Mouse (Mus musculus): ENCODE data around the gene Gm11214.

Gm11214 gene

DNA sequence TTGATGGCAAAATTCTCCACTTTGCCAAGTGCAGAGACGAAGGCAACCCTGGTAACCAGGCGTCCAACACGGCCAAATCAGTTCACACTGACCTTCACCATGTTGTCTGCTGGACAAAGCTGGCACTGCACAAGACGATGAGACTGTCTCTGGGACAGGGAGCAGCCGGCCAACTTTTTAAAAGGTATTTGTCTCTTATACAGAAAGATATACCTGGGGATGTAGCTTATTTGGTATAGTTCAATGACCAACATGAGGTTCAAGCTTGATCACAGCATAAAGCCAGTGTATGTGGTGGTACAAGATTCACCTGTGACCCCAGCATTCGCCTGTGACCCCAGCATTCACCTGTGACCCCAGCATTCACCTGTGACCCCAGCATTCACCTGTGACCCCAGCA lies at the start of gene Gm11214:
Gm11214 (minus strand) TSS at position 101 of the 400 bp plus-strand sequence.
- TF ChIP-seq POU5F1 (IDR thresholded peaks at IDR 0.05; ENCODE audit: borderline replicate concordance, low read length), result no peak
- no peak for TF ChIP-seq CTCF (conservative IDR thresholded peaks at IDR 0.05; ENCODE audit: low read length)
- TF ChIP-seq NANOG (IDR thresholded peaks at IDR 0.05; ENCODE audit: borderline replicate concordance, low read length), result no peak
- H3K4me1 ChIP-seq (replicated peaks; ENCODE audit: low read depth, low read length), result no peaks in the 10 kb centered on the region
- H3K4me3 ChIP-seq (replicated peaks; ENCODE audit: low read length), result no peak within 1 kb of the TSS
- 0 out of 2 replicates have a peak, but pooled peaks cover 3% of the 10 kb centered on the region for H3K27me3 ChIP-seq (ENCODE audit: insufficient read depth, low read length)
- H3K9me3 ChIP-seq (ENCODE audit: low read length), result peaks cover 2% of the 10 kb centered on the region; the same call in 1 of the 2 replicates
- no peaks in the 10 kb centered on the region for H3K36me3 ChIP-seq (ENCODE audit: insufficient read depth, low read length)

DNA sequence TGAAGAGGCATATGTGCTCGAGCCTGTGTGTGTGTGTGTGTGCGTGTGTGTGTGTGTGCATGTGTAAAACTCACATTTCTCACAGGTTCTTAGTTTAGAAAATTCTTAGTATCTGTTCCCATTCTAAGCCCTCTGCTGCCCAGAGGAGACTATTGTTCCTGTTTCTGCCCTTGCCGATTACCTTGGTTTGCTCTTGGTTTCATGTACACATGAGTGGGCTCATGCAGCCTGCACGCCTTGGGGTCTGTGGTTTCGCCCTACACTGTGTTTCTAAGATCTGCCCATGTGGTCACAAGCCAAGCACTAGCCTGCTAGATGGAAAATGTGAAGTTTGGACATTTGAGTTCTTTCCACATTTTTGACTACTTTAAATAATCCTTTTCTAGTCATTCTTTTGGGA lies 48.7 kb upstream of the Gm11214 start:
- Histone ChIP-seq H3K4me3 (replicated peaks; ENCODE audit: low read length) (no peak overlapping the region), H3K36me3 (ENCODE audit: insufficient read depth, low read length) (no peaks in the 10 kb centered on the region), H3K27me3 (ENCODE audit: insufficient read depth, low read length) (no peaks in the 10 kb centered on the region), H3K4me1 (replicated peaks; ENCODE audit: low read depth, low read length) (no peaks in the 10 kb centered on the region), H3K9me3 (ENCODE audit: low read length) (no peaks in the 10 kb centered on the region)
- no peak for TF ChIP-seq NANOG (IDR thresholded peaks at IDR 0.05; ENCODE audit: borderline replicate concordance, low read length)
- TF ChIP-seq POU5F1 (IDR thresholded peaks at IDR 0.05; ENCODE audit: borderline replicate concordance, low read length), result no peak
- TF ChIP-seq CTCF (conservative IDR thresholded peaks at IDR 0.05; ENCODE audit: low read length), result no peak

DNA sequence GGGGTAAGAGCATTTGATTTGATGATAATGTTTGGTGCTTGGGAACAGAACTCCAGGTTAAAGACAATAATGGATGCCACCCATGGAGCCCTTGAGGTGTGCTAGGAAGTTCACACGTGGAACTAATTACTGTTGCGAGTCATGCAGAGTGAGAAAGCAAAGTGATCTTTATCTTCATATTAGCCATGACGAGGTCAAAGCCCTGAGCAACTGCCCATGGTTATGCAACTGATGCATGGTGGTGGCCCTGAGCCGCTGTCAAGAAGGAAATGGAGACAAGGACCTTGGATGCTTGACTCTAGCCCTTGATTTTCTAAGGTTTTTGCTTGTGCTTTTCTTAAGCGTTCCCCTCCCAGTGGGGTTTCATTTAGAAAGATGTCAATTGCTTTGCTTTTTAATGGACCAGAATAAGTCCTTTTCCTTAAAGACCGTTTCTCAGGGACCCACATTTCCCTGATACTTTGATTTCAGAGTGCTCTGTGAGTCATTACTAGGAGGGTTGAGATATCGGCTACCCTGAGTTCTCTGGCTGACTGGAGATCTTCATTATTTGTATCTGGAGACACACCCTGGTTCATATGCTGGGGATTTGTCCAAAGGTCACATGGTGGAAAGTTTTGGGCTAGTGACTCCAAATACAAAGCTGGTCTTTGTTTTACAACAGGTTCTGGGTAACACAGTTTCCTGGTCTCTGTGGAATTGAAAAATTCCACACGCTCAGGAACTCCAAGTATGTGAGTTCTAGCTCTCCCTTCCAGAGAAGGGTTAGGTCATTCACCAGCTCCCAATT lies 47.4 kb upstream of the Gm11214 start:
- H3K9me3 ChIP-seq (ENCODE audit: low read length), result no peaks in the 10 kb centered on the region
- TF ChIP-seq CTCF (conservative IDR thresholded peaks at IDR 0.05; ENCODE audit: low read length), result no peak
- no peak for TF ChIP-seq NANOG (IDR thresholded peaks at IDR 0.05; ENCODE audit: borderline replicate concordance, low read length)
- no peak for TF ChIP-seq POU5F1 (IDR thresholded peaks at IDR 0.05; ENCODE audit: borderline replicate concordance, low read length)
- H3K27me3 ChIP-seq (ENCODE audit: insufficient read depth, low read length), result no peaks in the 10 kb centered on the region
- H3K4me3 ChIP-seq (replicated peaks; ENCODE audit: low read length), result no peak overlapping the region
- no peaks in the 10 kb centered on the region for H3K4me1 ChIP-seq (replicated peaks; ENCODE audit: low read depth, low read length)
- H3K36me3 ChIP-seq (ENCODE audit: insufficient read depth, low read length), result no peaks in the 10 kb centered on the region

DNA sequence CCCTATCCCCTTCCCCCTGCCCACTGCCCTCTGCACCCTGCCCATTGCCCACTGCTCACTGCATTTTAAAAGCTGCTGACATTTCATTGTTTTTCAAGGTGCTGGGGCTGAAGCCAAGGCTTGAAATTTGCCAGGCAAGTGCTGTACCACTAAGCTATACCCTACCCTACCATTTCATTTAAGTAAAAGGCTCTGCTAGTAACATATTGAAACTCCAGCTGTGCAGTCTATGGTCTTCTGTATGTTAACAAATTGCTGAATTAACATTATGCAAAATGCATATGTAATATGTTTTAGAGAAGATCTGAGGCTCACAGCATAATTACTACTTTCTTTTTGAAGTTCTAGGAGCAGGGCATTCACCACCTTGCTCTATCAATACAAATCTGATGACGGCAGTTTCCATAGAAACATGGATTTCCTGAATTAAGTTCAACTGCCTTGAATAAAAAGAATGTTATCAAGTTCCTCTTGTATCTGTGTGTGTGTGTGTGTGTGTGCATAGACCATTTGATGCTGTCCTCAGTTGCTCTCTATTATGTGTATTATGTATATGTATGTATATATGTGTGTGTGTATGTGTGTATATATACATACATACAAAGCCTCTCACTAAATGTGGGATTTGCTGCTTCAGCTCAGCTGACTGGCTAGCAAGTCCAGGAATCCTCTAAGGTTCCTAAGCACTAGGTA lies 43.2 kb upstream of the Gm11214 start:
- Histone ChIP-seq H3K4me1 (replicated peaks; ENCODE audit: low read depth, low read length) (no peaks in the 10 kb centered on the region), H3K27me3 (ENCODE audit: insufficient read depth, low read length) (no peaks in the 10 kb centered on the region), H3K4me3 (replicated peaks; ENCODE audit: low read length) (no peak overlapping the region), H3K36me3 (ENCODE audit: insufficient read depth, low read length) (no peaks in the 10 kb centered on the region), H3K9me3 (ENCODE audit: low read length) (no peaks in the 10 kb centered on the region)
- TF ChIP-seq POU5F1 (IDR thresholded peaks at IDR 0.05; ENCODE audit: borderline replicate concordance, low read length), result no peak
- TF ChIP-seq NANOG (IDR thresholded peaks at IDR 0.05; ENCODE audit: borderline replicate concordance, low read length), result no peak
- TF ChIP-seq CTCF (conservative IDR thresholded peaks at IDR 0.05; ENCODE audit: low read length), result no peak

DNA sequence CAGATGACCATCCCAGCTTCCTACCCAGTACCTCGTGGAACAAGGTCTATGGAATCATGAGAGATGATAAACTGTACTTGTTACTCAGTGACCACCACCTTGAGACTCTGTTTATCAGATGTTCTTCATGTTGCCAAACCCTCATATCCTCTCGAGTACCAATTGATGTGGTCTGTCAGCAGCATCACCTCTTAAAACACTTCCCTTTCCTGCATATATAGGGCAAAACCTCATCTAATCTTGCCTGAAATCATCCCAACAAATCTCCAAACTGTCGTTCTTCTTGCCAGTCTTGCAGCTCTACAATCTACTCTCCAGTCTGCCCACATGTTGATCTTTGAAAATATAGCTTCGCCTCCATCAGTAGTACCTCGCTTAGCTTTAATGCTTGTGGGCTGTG lies 41.1 kb upstream of the Gm11214 start:
- Histone ChIP-seq H3K9me3 (ENCODE audit: low read length) (no peaks in the 10 kb centered on the region), H3K27me3 (ENCODE audit: insufficient read depth, low read length) (no peaks in the 10 kb centered on the region), H3K4me1 (replicated peaks; ENCODE audit: low read depth, low read length) (no peaks in the 10 kb centered on the region), H3K4me3 (replicated peaks; ENCODE audit: low read length) (no peak overlapping the region), H3K36me3 (ENCODE audit: insufficient read depth, low read length) (no peaks in the 10 kb centered on the region)
- no peak for TF ChIP-seq NANOG (IDR thresholded peaks at IDR 0.05; ENCODE audit: borderline replicate concordance, low read length)
- no peak for TF ChIP-seq CTCF (conservative IDR thresholded peaks at IDR 0.05; ENCODE audit: low read length)
- TF ChIP-seq POU5F1 (IDR thresholded peaks at IDR 0.05; ENCODE audit: borderline replicate concordance, low read length), result no peak

DNA sequence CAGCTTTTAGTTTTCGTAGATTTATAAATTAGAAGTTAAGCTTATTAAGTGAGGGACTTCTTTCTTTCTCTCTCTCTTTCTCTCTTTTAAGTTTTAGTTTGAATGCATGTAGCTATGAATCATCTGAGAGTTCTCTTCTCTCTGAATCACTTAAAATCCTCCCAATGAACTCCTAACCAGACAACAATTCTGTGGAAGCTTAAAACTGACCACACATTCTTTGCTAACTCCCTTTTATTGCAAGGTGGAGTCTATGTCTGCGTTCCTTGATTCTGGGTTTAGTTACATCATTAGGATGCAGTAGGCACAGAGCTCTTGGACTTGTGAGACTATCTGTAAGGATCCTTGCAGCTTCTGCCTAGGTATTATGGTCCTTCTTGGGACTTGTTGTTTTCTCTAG lies 40.5 kb upstream of the Gm11214 start:
- no peaks in the 10 kb centered on the region for H3K4me1 ChIP-seq (replicated peaks; ENCODE audit: low read depth, low read length)
- no peaks in the 10 kb centered on the region for H3K9me3 ChIP-seq (ENCODE audit: low read length)
- H3K4me3 ChIP-seq (replicated peaks; ENCODE audit: low read length), result no peak overlapping the region
- H3K27me3 ChIP-seq (ENCODE audit: insufficient read depth, low read length), result no peaks in the 10 kb centered on the region
- TF ChIP-seq POU5F1 (IDR thresholded peaks at IDR 0.05; ENCODE audit: borderline replicate concordance, low read length) (no peak), CTCF (conservative IDR thresholded peaks at IDR 0.05; ENCODE audit: low read length) (no peak), NANOG (IDR thresholded peaks at IDR 0.05; ENCODE audit: borderline replicate concordance, low read length) (no peak)
- no peaks in the 10 kb centered on the region for H3K36me3 ChIP-seq (ENCODE audit: insufficient read depth, low read length)

DNA sequence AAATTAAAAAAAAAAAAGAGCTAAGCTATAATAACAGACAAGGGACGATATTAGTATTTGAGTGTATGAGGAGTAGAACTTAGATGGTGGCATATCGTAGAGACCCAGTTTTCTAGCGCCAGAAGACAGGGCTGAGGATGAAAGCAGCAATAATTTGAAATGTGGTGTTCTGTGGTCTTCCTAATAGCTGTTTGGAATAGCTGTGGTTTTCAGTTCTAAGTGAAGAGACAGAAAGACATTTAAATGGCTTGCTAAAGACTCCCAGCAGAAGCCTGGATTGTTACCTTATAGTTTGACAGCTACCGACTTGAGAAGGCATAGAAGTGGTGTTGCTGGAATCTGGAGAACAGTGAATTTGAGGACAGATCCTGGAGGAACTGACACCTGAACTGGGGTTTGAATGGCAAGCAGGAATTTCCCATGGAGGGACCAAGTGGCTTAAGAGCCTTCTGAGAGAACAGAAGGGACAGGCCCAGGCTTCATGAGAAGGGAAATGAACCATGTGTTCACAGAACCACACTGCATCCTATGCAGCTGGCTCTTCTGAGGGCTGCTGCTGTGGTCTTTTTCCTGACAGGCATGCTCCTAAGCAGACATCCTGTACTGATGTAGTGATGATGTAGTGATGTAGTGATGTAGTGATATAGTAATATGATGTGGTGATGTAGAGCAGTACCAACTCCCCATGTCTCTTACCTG lies 39.0 kb upstream of the Gm11214 start:
- H3K27me3 ChIP-seq (ENCODE audit: insufficient read depth, low read length), result no peaks in the 10 kb centered on the region
- no peak for TF ChIP-seq CTCF (conservative IDR thresholded peaks at IDR 0.05; ENCODE audit: low read length)
- TF ChIP-seq NANOG (IDR thresholded peaks at IDR 0.05; ENCODE audit: borderline replicate concordance, low read length), result no peak
- no peak for TF ChIP-seq POU5F1 (IDR thresholded peaks at IDR 0.05; ENCODE audit: borderline replicate concordance, low read length)
- H3K36me3 ChIP-seq (ENCODE audit: insufficient read depth, low read length), result no peaks in the 10 kb centered on the region
- H3K4me3 ChIP-seq (replicated peaks; ENCODE audit: low read length), result no peak overlapping the region
- no peaks in the 10 kb centered on the region for H3K9me3 ChIP-seq (ENCODE audit: low read length)
- no peaks in the 10 kb centered on the region for H3K4me1 ChIP-seq (replicated peaks; ENCODE audit: low read depth, low read length)

DNA sequence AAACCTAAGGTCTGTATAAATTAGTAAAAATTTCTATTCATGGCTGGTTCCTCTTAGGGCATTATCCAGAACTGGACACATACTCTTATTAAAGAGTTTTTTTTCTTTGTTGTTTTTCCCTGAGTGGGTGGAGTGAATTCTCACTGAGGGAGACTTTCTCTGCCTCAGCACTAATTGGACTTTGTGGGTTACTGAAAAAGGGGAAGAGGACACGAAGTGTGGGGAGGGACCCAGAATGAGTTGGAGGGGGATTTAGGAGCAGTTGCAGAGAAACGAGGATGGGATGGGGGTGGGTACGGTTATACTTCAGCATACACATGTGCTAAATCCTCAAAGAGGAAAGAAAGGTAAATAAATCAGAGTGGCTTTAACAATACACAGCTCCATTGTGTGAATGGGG lies 36.6 kb upstream of the Gm11214 start:
- Histone ChIP-seq H3K4me3 (replicated peaks; ENCODE audit: low read length) (no peak overlapping the region), H3K9me3 (ENCODE audit: low read length) (no peaks in the 10 kb centered on the region; the same call in 1 of the 2 replicates), H3K4me1 (replicated peaks; ENCODE audit: low read depth, low read length) (no peaks in the 10 kb centered on the region), H3K36me3 (ENCODE audit: insufficient read depth, low read length) (no peaks in the 10 kb centered on the region), H3K27me3 (ENCODE audit: insufficient read depth, low read length) (no peaks in the 10 kb centered on the region)
- TF ChIP-seq POU5F1 (IDR thresholded peaks at IDR 0.05; ENCODE audit: borderline replicate concordance, low read length) (no peak), NANOG (IDR thresholded peaks at IDR 0.05; ENCODE audit: borderline replicate concordance, low read length) (no peak), CTCF (conservative IDR thresholded peaks at IDR 0.05; ENCODE audit: low read length) (no peak)
